Mouse (Mus musculus): ENCODE results near the gene Scgb2a2. TPM values are rescaled to one million over a fixed set of nuclear protein-coding genes. Genes with fewer than 3 reads are reported as not detected.
"Not testable (repeated sequence)": the region's sequence is repeated elsewhere in the genome, so short reads cannot be mapped to it uniquely, and the experiment has no call there.

Gene Scgb2a2
- total RNA-seq (2017), result not detected in 2 replicates

GRCm38 (mm10) chr19:9847262-9847661, at the start of gene Scgb2a2:
TSS of gene Scgb2a2 (plus strand) at chr19:9847562.
- no peak for ATAC-seq (replicated peaks in 1 of 2; ENCODE audit: insufficient read depth in 1 of 2, low FRiP score in 2 of 2, low TSS enrichment in 1 of 2, low read depth in 1 of 2, poor library complexity in 2 of 2, severe bottlenecking in 2 of 2)

GRCm38 (mm10) chr19:9836581-9837340, 10.6 kb upstream of the Scgb2a2 start:
- peak; percentile 62 to 66 for ATAC-seq (replicated peaks in 1 of 2; ENCODE audit: insufficient read depth in 1 of 2, low FRiP score in 2 of 2, low TSS enrichment in 1 of 2, low read depth in 1 of 2, poor library complexity in 2 of 2, severe bottlenecking in 2 of 2)

- ATAC-seq (replicated peaks in 1 of 2; ENCODE audit: insufficient read depth in 1 of 2, low FRiP score in 2 of 2, low TSS enrichment in 1 of 2, low read depth in 1 of 2, poor library complexity in 2 of 2, severe bottlenecking in 2 of 2), result no peak
These were observed 10.0 kb upstream of the Scgb2a2 start for GRCm38 (mm10) chr19:9837341-9837715.

- ATAC-seq (replicated peaks in 1 of 2; ENCODE audit: insufficient read depth in 1 of 2, low FRiP score in 2 of 2, low TSS enrichment in 1 of 2, low read depth in 1 of 2, poor library complexity in 2 of 2, severe bottlenecking in 2 of 2), result not testable (repeated sequence)
These were observed 2.2 kb downstream of the Scgb2a2 start for GRCm38 (mm10) chr19:9849368-9850075.

- ATAC-seq (replicated peaks in 1 of 2; ENCODE audit: insufficient read depth in 1 of 2, low FRiP score in 2 of 2, low TSS enrichment in 1 of 2, low read depth in 1 of 2, poor library complexity in 2 of 2, severe bottlenecking in 2 of 2), result not testable (repeated sequence)
These were observed 13.5 kb downstream of the Scgb2a2 start for GRCm38 (mm10) chr19:9860821-9861220.

GRCm38 (mm10) chr19:9864856-9865255, 17.5 kb downstream of the Scgb2a2 start:
- no peak for ATAC-seq (replicated peaks in 1 of 2; ENCODE audit: insufficient read depth in 1 of 2, low FRiP score in 2 of 2, low TSS enrichment in 1 of 2, low read depth in 1 of 2, poor library complexity in 2 of 2, severe bottlenecking in 2 of 2)

GRCm38 (mm10) chr19:9865466-9865865, 18.1 kb downstream of the Scgb2a2 start:
- ATAC-seq (replicated peaks in 1 of 2; ENCODE audit: insufficient read depth in 1 of 2, low FRiP score in 2 of 2, low TSS enrichment in 1 of 2, low read depth in 1 of 2, poor library complexity in 2 of 2, severe bottlenecking in 2 of 2), result no peak

- no peak for ATAC-seq (replicated peaks in 1 of 2; ENCODE audit: insufficient read depth in 1 of 2, low FRiP score in 2 of 2, low TSS enrichment in 1 of 2, low read depth in 1 of 2, poor library complexity in 2 of 2, severe bottlenecking in 2 of 2)
These were observed 30.9 kb downstream of the Scgb2a2 start for GRCm38 (mm10) chr19:9878186-9878835.

- no peak for ATAC-seq (replicated peaks in 1 of 2; ENCODE audit: insufficient read depth in 1 of 2, low FRiP score in 2 of 2, low TSS enrichment in 1 of 2, low read depth in 1 of 2, poor library complexity in 2 of 2, severe bottlenecking in 2 of 2)
These were observed 39.0 kb downstream of the Scgb2a2 start for GRCm38 (mm10) chr19:9886348-9886747.

GRCm38 (mm10) chr19:9886771-9887170, 39.4 kb downstream of the Scgb2a2 start:
- ATAC-seq (replicated peaks in 1 of 2; ENCODE audit: insufficient read depth in 1 of 2, low FRiP score in 2 of 2, low TSS enrichment in 1 of 2, low read depth in 1 of 2, poor library complexity in 2 of 2, severe bottlenecking in 2 of 2), result no peak

- ATAC-seq (replicated peaks in 1 of 2; ENCODE audit: insufficient read depth in 1 of 2, low FRiP score in 2 of 2, low TSS enrichment in 1 of 2, low read depth in 1 of 2, poor library complexity in 2 of 2, severe bottlenecking in 2 of 2), result no peak
These were observed 48.7 kb downstream of the Scgb2a2 start for GRCm38 (mm10) chr19:9896067-9896466.

- ATAC-seq (replicated peaks in 1 of 2; ENCODE audit: insufficient read depth in 1 of 2, low FRiP score in 2 of 2, low TSS enrichment in 1 of 2, low read depth in 1 of 2, poor library complexity in 2 of 2, severe bottlenecking in 2 of 2), result peak; percentile 17 to 33; a peak in 1 of 4 replicates
These were observed 51.1 kb downstream of the Scgb2a2 start for GRCm38 (mm10) chr19:9898339-9899066.

- ATAC-seq (replicated peaks in 1 of 2; ENCODE audit: insufficient read depth in 1 of 2, low FRiP score in 2 of 2, low TSS enrichment in 1 of 2, low read depth in 1 of 2, poor library complexity in 2 of 2, severe bottlenecking in 2 of 2), result peak; percentile 98
These were observed 51.9 kb downstream of the Scgb2a2 start, which contains the start of gene Incenp for GRCm38 (mm10) chr19:9899072-9899779. TSS of gene Incenp (minus strand) at chr19:9899551.

GRCm38 (mm10) chr19:9899780-9900146, 52.4 kb downstream of the Scgb2a2 start:
- ATAC-seq (replicated peaks in 1 of 2; ENCODE audit: insufficient read depth in 1 of 2, low FRiP score in 2 of 2, low TSS enrichment in 1 of 2, low read depth in 1 of 2, poor library complexity in 2 of 2, severe bottlenecking in 2 of 2), result peak in 1 of 2 experiments; percentile 32; a peak in 2 of 4 replicates

GRCm38 (mm10) chr19:9900696-9901095, 53.3 kb downstream of the Scgb2a2 start:
- ATAC-seq (replicated peaks in 1 of 2; ENCODE audit: insufficient read depth in 1 of 2, low FRiP score in 2 of 2, low TSS enrichment in 1 of 2, low read depth in 1 of 2, poor library complexity in 2 of 2, severe bottlenecking in 2 of 2), result not testable (repeated sequence)

Data from hematopoietic stem cell, adult 5-6 weeks (primary cell).